Mouse (Mus musculus) E14TG2a.4 (cell line): ENCODE data around the gene Tesc.

Source experiments
- CTCF ChIP-seq: conservative IDR thresholded peaks from 2 replicates; pipeline ENCODE4 v1.5.1; 2014; ENCODE audit warnings: low read length
- POU5F1 ChIP-seq: IDR thresholded peaks from 2 replicates; pipeline ENCODE4 v1.6.1; 2014; ENCODE audit warnings: low read length, borderline replicate concordance

DNA sequence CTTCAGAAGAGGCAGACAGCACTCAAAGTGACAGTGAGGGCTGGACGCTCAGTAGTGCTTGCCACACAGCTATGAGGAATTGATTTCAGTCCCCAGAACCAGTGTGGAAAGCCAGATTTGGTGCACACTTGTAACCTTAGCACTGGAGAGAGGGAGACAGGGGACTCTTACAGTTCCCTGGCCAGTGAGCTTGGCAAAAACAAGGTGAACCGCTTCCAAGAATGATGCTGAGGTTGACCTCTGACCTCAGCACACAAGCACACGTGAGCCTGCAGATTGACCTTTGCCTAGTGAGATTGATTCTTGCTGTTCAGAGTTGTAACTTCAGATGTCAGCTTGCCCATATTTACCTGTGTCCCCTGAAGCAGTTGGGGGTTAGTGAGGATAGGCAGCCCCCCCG lies 41.2 kb upstream of the Tesc start:
- TF ChIP-seq CTCF = no peak
- TF ChIP-seq POU5F1 = no peak
